Mouse (Mus musculus): Measurements from ENCODE around the gene 5031410I06Rik.

DNA sequence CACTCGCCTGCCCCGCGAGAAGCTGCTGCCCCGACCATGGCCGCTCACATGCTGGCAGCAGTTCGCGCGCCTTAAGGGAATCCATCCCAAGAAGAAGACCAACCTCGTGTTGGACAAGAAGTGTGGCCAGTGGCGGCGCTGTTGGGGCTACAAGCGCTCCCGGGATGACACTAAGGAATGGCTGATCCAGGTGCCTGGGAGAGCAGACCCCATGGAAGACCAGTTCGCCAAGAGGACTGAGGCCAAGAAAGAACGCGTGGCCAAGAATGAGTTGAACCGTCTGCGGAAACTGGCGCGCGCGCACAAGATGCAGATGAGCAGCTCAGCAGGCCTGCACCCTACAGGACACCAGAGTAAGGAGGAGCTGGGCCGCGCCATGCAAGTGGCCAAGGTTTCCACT lies 34.4 kb downstream of the 5031410I06Rik start:
- TF ChIP-seq MYOD1 (IDR thresholded peaks at IDR 0.05; ENCODE audit: control insufficient read depth, insufficient read length, low read depth) (no peak), CTCF (IDR thresholded peaks at IDR 0.05; ENCODE audit: control insufficient read depth, insufficient read depth, insufficient read length) (no peak), MAX (IDR thresholded peaks at IDR 0.05) (no peak)
